Mouse (Mus musculus) common myeloid progenitor, adult 5-6 weeks (primary cell): ENCODE data around the gene Prkn. TPM values are rescaled to one million over a fixed set of nuclear protein-coding genes. Genes with fewer than 3 reads are reported as not detected.

Experiments used
- ATAC-seq: replicated peaks from 2 replicates; pipeline ENCODE4 v1.8.0; 2016; ENCODE audit warnings: low read depth, mild to moderate bottlenecking, moderate TSS enrichment, inconsistent platforms; ENCODE audit not compliant: poor library complexity, severe bottlenecking
- total RNA-seq: library from RNA; stranded (forward); fragments of 200-1000, 187-1606 nt; gene quantifications from 2 replicates; pipeline ENCODE4 v1.2.3, GENCODE M21; 2017

The Prkn gene
- total RNA-seq, 1 experiment from 2014 or later, result 2.4 TPM

DNA sequence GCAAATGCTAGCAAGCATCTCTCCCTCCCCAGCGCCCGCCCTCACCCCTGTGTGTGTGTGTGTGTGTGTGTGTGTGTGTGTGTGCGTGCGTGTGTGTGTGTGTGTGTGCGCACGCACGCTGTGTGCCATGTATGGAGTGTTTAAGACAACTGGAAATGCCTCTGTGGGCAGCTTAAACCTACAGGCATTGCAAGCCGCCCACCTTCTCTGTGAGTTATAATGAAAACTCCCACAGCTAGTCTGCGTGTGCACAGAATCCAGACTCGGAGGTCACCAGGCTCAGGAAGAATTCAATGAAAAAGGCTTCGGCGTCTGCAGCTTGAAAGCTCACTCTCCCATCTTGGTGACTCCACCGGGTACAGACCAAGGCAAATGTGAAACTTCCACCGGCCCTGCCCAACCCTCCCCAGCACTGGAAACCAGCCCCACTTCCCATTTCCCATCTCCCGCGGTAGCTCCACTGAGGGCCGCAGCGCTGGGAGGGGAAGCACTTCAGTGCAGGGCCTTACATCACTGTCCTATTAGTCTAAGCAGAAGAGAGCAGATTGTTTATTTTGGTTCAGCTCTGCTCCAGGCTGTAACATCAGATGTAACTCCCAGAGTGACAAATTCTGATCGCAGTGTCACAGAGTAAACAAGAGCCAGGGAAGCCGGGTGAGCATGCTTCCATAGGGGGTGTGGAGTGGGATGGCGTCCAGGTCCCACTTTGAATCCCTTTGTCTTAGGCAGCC is 772.8 kb downstream of the Prkn start:
- peak; percentile 79 for ATAC-seq

DNA sequence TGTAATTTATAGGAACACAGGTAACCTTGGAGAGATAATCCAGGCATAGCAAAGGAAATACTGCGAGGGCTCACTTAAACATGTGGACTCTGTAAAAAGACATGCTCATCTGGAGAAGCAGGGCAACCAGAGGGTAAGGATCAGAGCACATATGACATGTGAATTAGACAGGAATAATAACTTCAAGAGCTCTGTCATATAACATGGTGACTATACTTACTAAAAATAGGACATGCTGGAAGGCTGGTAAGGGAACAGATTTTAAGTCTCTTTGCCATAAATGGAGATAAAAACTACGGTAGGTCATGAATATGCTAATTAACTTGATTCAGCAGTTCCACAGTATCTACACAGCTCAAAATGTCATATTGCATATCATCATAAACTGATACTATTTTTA is 777.4 kb downstream of the Prkn start:
- ATAC-seq, result no peak

DNA sequence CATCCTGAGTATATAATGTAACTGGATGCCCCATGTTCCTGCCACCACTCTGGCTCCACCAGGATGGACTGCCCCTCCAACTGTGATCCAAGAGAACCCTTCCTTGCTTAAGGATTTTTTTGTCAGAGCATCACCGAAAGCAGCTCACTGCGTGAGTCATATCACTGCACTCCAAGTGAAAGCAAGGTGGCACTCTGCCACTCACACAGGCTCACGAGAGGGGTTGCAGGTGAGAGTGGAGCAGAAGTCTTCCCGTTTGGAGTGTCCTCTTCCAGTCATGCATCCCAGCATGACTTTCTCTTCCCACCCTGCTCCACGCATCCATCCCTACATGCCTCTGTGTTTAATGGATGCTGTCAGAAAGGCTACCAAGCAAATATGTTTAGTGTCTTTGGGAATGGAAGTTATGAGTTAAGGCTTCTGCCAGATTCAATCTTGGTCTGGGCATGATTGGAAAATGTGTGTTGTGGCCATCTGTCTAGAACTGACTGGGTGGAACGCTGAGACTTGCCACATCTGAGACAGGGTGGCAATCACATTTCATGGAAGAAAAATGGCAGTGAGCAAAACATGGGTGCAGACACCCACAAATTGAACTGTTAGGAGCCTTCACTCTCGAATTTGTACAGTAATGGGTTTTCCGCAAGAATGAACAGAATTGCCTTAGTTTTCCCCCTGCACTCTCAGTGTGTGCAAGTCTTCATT is 778.9 kb downstream of the Prkn start:
- no peak for ATAC-seq

DNA sequence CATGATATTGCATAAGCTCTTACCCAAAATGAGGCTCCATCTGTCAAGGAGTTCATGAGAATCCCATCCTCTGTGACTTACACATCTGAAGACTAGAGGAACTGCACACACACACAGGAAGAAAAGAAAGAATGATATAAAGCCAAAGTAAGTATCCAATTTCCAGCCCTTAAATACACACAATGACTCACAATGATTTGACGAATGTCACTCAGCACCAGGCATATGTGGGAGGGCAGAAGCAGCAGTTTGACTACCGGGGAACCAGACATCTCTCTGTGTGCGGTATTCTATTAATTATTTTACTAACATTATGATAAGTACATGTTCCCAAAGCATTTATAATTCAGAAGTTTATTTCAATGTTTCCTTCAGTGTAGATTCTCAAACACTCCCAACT is 780.6 kb downstream of the Prkn start:
- ATAC-seq, result no peak

DNA sequence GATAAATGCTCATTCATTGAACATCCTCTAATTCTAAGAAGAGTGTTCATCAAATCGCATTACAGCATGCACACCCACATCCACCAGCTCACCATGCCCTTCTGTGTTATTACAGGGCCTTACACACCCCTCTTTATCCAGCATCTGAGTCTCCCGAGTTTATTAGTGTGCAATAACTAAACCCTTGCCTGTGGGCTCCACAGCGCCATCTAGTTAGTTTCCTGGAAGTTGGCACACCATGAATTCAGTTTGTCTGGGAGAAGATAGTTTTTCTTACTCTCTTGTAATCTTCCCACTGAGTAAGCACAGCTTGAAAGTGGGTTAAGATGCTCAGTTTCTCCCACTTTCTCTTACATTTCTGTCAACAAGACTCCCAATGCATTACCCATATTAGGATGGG is 781.3 kb downstream of the Prkn start:
- ATAC-seq, result peak; percentile 69

DNA sequence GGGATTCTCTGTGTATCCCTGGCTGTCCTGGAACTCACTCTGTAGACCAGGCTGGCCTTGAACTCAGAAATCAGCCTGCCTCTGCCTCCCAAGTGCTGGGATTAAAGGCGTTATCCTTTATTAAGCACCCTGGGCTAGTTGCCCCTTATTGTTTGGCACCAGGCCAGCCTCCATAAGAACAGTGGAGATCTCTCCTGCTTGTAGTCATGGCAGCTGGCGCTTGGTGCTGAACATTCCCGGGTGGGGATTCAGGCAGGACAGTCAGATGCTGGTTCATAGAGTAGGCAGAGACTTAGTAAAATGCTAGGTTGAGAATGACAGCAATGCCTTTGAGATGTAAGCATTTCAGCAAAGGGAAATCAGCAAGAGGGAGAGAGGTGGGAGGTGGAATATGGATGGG is 786.1 kb downstream of the Prkn start:
- ATAC-seq, result no peak

DNA sequence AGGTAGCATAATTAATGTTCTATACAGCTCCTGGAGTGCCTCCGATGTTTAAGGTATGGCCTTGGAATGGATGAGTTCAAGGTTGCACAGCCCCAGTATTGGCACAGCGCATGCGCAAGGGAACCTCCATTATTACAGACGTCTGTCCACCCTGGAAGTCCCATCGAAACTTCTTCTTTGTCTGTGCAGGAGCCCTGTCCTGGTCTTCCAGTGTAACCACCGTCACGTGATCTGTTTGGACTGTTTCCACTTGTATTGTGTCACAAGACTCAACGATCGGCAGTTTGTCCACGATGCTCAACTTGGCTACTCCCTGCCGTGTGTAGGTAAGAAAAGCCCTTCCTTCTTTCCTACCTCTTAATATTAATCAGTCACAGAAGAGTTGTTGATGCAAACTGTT is 794.9 kb downstream of the Prkn start:
- no peak for ATAC-seq

DNA sequence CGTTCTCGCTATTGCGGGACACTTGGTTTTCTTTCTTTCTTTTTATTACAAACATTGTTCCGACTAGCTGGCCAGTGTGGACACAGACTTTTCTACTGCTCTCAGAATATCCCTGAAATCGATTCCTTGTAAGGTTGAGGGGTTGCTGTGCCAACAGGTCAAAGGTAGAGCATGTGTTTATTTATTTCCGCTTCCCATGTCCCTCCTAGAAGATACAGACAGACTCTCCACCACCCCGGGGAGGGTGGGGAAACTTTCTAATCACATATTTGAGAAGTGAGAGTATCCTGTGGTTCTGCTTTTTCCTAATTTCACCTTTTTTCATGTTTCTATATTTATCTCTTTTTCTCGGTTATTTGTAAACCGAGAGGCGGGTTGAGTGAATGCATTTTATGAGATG is 797.5 kb downstream of the Prkn start:
- no peak for ATAC-seq

DNA sequence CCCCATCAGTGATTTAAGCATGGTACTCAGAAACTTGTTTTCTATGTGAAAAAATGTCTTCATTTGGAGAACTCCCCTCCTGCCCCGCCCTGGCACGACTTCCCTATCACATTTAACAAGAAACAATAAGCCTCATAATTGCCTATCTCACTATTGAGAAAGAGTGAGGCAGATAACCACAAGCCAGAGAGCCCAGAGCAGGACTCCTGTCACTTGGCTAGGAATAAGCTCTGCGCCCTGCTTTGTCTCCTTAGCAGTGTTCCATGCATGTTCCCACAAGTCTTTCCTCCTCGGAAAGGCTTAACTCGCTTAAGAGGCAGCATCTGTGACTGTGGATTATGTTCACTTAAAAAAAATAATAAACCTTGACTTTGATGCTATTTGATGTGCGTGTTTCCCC is 798.3 kb downstream of the Prkn start:
- ATAC-seq, result peak; percentile 62; the same call in 1 of the 2 replicates

DNA sequence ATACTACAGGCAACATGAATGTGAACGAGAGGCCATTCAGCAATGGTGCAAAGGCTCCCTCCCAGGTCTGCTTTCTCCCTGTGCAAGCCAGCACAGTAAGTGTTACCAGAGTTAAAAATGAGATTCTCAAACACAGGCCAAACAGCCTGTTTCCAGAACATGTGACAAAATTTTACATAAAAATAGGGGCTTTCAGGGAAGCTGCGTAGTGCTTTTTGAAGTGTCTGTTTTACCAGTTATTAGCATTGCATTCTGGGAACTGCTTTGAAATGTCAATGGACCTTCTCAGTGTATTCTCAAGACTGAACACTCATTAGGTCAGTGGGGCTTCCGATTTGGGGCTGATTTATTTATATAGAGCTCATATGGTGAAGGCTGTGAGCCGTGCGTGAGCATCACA is 799.6 kb downstream of the Prkn start:
- ATAC-seq, result no peak

DNA sequence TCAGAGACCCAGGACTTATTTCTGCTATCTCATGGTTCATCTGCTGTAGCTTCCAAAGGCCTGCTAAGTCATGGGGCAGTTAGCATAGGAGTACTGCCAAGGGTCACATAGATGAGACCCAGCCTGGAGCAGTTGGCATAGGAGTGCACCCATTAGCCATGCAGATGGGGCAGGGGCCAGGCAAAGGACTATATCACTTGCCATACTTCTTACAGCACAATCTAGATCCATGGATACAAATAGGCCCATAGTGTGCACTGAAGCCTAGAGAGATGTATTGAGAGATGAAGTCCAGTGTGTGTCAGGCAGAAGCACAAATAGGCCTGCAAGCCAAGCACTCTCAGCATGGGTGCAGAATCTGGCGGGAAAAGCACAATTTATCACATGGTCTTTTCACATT is 802.1 kb downstream of the Prkn start:
- ATAC-seq, result no peak

DNA sequence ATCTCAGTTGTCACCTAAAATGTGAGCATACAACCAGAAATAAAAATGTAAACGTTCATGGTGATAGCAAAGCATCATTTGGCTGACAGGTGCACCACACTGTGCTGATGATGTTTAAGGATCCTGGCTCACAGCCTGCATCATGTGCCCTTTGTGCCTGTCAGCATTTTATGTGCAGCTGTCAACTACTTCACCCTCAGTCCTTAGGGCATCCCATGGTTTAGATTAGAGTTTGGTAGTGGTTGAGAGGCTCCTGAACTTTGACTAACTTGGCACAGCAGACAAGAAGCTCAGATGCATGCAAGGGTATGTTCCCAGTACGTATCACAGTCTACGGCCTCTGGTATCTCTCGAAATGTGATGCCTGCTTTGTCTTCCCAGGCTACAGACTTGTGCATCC is 803.8 kb downstream of the Prkn start:
- no peak for ATAC-seq

DNA sequence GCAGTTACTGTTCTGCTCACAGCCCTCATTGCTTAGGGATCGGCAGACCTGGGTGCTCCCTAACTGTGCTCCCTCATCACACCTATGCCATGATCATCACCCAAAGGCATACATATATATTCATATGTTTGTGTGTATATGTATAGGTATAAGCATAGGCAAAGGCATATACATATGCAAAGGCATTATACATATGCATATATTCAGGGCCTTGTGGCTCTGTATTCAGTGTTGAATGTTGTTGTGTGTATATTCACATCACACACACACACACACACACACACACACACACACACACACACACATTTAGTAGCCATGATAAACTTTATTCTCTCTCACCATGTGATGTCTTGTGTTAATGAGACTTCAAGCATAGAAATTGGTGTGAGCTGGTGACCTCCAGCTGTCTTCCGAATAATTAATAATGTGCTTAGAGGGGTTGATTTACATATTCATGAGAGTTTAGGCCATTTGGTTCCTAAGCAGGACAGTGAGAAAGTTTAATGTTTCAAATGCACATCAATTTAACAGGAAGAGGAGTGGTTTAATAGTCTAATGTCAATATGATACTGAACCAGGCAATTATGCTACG is 804.8 kb downstream of the Prkn start:
- ATAC-seq, result no peak

DNA sequence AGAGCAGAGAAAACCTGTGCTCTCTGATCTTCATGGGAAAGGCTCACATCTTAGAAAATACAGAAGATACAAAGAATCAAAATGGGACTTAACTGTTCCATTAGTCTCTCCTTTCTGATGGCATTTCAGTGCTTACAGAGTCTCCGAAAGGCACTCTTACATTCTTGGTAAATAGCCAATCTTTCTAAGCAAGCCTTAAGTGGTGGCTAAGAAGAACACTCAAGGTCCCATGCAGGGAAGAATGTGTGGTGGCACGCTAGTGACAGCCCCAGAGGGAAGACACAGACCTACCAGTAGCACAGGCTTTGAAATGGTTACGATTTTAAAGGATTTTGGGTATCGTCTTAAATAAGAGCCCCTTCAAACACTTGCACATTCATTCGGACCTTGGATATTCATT is 816.2 kb downstream of the Prkn start:
- ATAC-seq, result no peak

DNA sequence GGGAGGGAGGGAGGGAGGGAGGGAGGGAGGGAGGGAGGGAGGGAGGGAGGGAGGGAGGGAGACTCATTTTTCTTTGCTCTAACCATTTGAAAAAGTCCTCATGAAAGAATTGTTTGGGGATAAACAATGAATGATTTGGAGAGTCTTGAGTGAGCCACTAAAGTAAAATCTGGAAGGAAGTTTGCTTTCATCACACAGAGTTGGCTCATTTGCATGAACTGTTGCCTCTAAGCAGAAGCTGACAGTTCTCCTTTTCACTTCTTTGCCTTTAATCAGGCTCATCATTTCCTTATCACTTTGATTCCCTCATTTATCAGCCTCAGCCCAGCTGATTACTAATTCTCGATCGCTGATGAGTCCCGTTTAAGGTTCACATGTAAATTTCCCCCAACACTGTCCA is 816.7 kb downstream of the Prkn start:
- ATAC-seq, result no peak

DNA sequence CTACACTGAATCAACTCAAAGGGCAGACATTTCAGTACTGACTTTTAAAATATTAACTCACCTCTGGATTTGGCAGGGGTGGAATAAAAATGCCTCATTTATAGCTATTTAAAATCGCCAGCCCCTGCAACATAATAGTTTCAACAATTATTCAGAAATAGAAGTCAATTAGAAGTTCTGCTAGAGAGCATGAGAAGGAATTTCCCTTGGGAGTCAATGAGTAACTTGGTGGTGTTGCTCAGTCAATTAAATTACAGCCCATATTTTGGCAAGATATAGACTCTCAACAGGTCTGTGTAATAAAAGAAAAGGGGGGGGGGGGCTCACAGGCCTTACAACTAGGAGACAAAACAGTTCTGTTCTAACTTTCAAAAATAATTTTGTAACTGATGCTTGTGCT is 821.7 kb downstream of the Prkn start:
- ATAC-seq, result no peak

DNA sequence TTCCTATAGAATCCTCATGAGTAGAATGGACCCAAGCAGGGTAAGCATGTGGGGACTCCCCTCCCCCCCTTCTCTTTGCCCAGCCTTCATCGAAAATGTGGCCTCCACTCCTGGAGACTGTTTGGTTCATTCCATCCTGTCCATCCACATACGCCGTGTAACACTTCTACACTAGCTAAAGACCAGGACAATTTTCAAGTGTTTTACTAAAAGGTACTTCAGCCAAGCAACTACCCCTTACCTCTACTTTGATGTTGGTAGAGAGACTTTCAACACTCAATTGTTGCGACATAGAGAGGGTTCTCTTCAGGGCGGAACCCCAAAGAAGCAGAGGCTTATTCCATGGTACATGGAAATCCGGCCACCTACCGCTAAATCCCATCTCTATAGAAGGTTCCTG is 823.3 kb downstream of the Prkn start:
- ATAC-seq, result no peak

DNA sequence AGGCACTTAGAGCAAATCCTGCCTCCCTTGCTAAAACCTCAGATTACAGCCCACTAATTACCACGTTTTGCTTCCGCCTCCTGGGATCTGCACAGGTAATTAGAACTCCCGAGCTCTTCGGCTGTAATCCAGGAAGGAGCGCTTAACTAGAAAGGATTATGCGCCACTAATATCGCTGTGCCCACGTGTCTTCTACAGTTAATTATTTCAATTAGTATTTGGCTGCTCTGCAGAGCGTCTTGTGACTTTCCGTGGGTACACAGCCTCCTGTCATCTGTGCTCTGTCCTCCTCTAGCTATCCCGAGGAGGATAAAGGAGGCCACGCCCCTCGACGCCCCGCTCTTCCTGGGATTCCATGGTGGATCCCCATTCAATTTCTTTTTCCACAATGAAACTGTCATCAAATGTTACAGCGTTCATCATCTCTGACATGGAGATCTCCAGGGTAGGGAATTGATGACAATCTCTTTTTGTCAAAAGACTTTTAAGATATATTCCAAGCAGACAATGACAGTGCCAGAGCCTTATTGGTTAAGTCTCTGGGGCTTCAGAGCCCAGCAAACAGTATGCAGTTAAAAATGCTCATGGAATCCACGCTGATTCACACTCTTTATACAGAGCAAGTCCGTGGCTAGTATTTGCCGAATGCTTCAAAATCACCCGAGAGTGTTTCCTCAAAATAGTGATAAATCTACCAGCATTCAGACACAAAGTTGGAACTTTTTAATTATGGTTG is 824.6 kb downstream of the Prkn start:
- ATAC-seq, result no peak

DNA sequence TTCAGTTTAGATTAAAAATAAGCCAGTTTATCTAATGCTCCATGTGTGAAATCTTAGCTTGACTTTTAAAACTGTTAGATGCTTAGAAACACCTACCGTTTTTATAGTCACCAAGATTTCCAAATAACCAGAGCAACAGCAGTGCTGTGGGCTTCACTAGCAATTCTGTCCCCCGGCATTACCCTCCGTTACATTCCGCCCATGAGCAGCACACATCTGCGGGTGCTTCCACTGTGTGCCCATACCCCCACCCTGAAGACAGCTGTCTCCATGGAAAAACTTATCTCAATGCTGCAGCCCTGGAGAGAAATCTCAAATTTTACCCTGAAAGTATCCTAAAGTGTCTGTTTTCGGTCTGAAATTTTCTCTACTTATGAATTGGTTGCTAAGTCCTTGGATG is 839.5 kb downstream of the Prkn start:
- ATAC-seq, result no peak

DNA sequence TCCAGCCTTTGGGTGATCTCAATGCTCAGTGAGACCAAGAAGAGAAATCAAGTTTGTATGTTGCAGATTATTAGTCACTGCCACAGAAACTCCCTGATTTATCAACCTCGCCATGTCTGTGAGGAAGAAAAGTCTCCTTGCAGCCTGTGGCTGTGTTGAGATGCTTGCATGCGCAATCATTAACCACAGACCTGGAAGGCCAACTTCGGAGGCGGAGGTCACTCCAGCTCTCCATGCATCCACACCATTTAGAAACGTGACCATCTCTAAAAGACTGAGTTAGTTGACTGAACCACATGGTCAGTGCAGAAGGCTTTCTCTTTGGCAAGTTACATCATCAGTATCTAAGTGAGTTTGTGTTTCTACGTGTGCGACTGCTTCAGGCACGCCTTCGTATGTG is 840.3 kb downstream of the Prkn start:
- no peak for ATAC-seq

DNA sequence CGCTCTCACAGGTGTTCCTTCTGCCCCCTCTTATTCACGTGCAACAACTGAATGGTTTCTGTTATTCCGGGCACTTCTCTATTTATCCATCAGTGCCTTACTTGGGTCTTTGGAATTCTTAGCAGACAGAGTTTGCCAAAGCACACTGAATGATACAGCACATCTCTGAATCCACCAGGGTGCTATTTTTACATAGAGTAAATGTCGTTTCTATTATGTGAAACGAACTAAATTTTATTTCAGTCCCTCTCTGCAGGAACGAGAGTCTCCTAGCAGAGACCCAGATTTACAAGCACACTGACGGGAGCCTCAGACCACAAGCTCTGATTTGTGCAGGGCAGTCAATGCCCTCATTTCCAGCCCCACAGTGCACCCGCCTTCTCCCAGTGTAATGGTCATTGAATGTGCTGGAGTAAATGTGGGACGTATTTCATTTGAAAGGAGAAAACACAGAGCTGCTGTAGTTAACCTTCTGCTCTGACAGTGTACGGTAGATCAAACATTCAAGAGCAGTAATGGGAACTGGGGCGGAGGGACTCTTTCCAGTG is 841.7 kb downstream of the Prkn start:
- ATAC-seq, result no peak
